Mouse (Mus musculus) urinary bladder, postnatal 0 days (tissue): Measurements from ENCODE around the gene Gm7137. TPM values are rescaled to one million over a fixed set of nuclear protein-coding genes. Genes with fewer than 3 reads are reported as not detected.

Experiments used
- polyA plus RNA-seq: library from polyadenylated mRNA; unstranded; fragments of >200 nt; fragmentation: Nextera tagmentation; extraction: Ambion mirVana; gene quantifications from 2 replicates; pipeline ENCODE4 v1.2.1, GENCODE M21; 2015

Gene Gm7137
- not detected in 2 replicates for polyA plus RNA-seq

DNA sequence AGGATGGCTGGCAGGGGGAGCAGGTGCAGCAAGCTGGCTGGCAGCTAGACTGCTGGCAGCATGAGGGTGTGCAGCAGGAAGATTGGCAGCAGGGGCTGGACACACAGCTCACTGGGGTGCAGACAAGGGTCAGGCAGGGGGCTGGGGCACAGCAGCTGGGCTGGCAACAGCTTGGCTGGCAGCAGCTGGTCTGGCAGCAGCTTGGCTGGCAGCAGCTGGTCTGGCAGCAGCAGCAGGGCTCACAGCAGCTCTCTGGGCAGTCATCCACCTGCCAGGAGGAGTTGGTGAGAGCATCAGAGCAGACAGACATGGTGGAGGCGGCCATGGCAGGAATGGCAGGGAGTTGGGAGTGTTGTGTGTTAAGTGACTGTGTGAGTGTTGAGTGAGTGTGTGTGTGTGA, at the start of gene Gm7137:
Gm7137 (minus strand) TSS at position 325 of the 400 bp plus-strand sequence.

GRCm38 (mm10) chr10:77835647-77836046, 47.6 kb upstream of the Gm7137 start, which contains the start of gene Krtap10-10:
Gene Krtap10-10 (plus strand): TSS chr10:77835947.

GRCm38 (mm10) chr10:77826951-77827350, 39.0 kb upstream of the Gm7137 start, which contains the start of gene Krtap10-4:
Gene Krtap10-4 (minus strand): TSS chr10:77827095.

GRCm38 (mm10) chr10:77814382-77814781, 26.4 kb upstream of the Gm7137 start, which contains the start of gene Gm2696:
Gene Gm2696 (plus strand): TSS chr10:77814682.

DNA sequence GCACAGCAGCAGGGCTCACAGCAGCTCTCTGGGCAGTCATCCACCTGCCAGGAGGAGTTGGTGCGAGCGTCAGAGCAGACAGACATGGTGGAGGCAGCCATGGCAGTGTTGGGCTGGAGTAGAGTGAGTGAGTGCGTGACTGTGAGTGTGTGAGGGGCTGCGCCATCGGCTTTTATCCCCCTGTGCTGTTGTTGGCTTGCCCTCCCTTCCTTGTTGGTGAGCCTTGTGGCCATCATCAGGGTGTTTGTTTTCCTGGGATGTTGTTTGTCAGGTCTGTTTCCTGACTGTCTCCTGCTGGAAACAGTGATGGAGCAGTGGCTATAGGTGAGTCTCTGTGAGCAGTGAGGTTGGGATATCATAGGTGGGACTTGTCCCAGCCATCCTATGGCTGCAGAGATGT, 23.7 kb upstream of the Gm7137 start, which contains the start of gene Gm9507:
Gm9507 (minus strand) TSS at position 101 of the 400 bp plus-strand sequence.

GRCm38 (mm10) chr10:77798921-77799508, 11.0 kb upstream of the Gm7137 start, which contains the start of gene Gm19668:
Gene Gm19668 (minus strand): TSS chr10:77799133.

GRCm38 (mm10) chr10:77794976-77795375, 7.0 kb upstream of the Gm7137 start, which contains the start of gene Gm9639:
Gene Gm9639 (minus strand): TSS chr10:77795076.

GRCm38 (mm10) chr10:77782442-77782841, 5.6 kb downstream of the Gm7137 start, which contains the start of gene Gm3250:
Gene Gm3250 (minus strand): TSS chr10:77782542.

GRCm38 (mm10) chr10:77776844-77777243, 11.2 kb downstream of the Gm7137 start, which contains the start of gene Gm7138:
Gene Gm7138 (minus strand): TSS chr10:77776944.

GRCm38 (mm10) chr10:77771225-77771624, 16.8 kb downstream of the Gm7137 start, which contains the start of gene Gm3238:
Gene Gm3238 (minus strand): TSS chr10:77771325.

DNA sequence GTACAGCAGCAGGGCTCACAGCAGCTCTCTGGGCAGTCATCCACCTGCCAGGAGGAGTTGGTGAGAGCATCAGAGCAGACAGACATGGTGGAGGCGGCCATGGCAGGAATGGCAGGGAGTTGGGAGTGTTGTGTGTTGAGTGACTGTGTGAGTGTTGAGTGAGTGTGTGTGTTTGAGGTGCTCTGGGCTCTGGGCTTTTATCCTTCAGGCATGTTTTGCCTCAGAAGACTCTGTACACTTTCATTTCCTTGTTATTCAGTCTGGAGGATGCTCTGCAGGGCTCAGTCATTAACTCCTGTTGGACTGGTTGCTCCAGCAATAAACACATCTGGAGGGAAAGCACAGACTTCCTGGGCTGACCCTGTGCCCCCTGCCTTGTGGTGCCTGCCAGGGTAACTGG, 28.4 kb downstream of the Gm7137 start, which contains the start of gene Gm3233:
Gm3233 (minus strand) TSS at position 101 of the 400 bp plus-strand sequence.

GRCm38 (mm10) chr10:77751254-77751653, 36.7 kb downstream of the Gm7137 start, which contains the start of gene Gm9736:
Gene Gm9736 (minus strand): TSS chr10:77751354.

DNA sequence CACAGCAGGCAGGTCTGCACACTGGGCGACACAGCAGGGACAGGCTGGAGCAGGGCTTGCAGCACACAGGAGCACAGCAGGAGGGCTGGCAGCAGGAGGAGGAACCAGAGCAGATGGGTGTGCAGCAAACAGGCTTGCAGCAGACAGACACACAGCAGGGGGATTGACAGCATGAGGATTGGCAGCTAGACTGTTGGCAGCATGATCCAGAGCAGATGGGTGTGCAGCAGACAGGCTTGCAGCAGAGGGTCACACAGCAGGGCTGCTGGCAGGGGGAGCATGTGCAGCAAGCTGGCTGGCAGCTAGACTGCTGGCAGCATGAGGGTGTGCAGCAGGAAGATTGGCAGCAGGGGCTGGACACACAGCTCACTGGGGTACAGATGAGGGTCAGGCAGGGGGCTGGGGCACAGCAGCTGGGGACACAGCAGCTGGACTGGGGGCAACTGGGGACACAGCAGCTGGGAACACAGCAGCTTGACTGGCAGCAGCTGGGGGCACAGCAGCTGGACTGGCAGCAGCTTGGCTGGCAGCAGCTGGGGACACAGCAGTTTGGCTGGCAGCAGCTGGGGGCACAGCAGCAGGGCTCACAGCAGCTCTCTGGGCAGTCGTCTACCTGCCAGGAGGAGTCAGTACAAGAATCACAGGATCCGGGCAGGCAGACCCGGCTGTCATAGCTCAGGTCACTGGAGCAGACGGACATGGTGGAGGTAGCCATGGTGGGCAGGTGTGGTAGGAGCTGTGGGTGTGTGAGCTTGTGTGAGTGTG, 45.9 kb downstream of the Gm7137 start, which contains the start of gene Gm18596:
Gm18596 (minus strand) TSS at position 715 of the 765 bp plus-strand sequence.

Other genes with a start within 250 kb of the Gm7137 start
- gene Pttg1ip, start 206.5 kb downstream of the Gm7137 start, polyA plus RNA-seq = 150 and 154 TPM in 2 replicates
- 184 and 190 TPM in 2 replicates for gene Sumo3, start 182.1 kb downstream of the Gm7137 start, polyA plus RNA-seq
- 5.7 and 21.3 TPM in 2 replicates for gene Gm49325, start 182.0 kb downstream of the Gm7137 start, polyA plus RNA-seq
- gene Ube2g2, start 165.9 kb downstream of the Gm7137 start, polyA plus RNA-seq = 59.0 and 62.6 TPM in 2 replicates
- 0.39 and 0.67 TPM in 2 replicates for gene Tspear, start 101.6 kb downstream of the Gm7137 start, polyA plus RNA-seq
- gene Gm19402, start 97.4 kb downstream of the Gm7137 start, polyA plus RNA-seq = not detected in 2 replicates
- gene Gm9508, start 91.0 kb downstream of the Gm7137 start, polyA plus RNA-seq = not detected in 2 replicates
- gene Gm10272, start 81.6 kb downstream of the Gm7137 start, polyA plus RNA-seq = not detected in 2 replicates
- not detected in 2 replicates for gene Gm10024, start 76.7 kb downstream of the Gm7137 start, polyA plus RNA-seq
- not detected in 2 replicates for gene Gm10142, start 72.4 kb downstream of the Gm7137 start, polyA plus RNA-seq
- gene Krtap12-1, start 67.6 kb downstream of the Gm7137 start, polyA plus RNA-seq = not detected in 2 replicates
- not detected in 2 replicates for gene Gm10100, start 61.7 kb downstream of the Gm7137 start, polyA plus RNA-seq
- gene Gm18596, start 45.6 kb downstream of the Gm7137 start, polyA plus RNA-seq = not detected in 2 replicates
- gene Gm9736, start 36.8 kb downstream of the Gm7137 start, polyA plus RNA-seq = not detected in 2 replicates
- gene Gm3233, start 28.5 kb downstream of the Gm7137 start, polyA plus RNA-seq = not detected in 2 replicates
- gene Gm3238, start 16.9 kb downstream of the Gm7137 start, polyA plus RNA-seq = not detected in 2 replicates
- gene Gm7138, start 11.3 kb downstream of the Gm7137 start, polyA plus RNA-seq = not detected in 2 replicates
- not detected in 2 replicates for gene Gm3250, start 5.7 kb downstream of the Gm7137 start, polyA plus RNA-seq
- not detected in 2 replicates for gene Gm9639, start 6.9 kb upstream of the Gm7137 start, polyA plus RNA-seq
- gene Gm19668, start 10.9 kb upstream of the Gm7137 start, polyA plus RNA-seq = not detected in 2 replicates
- gene Gm9507, start 23.6 kb upstream of the Gm7137 start, polyA plus RNA-seq = not detected in 2 replicates
- not detected in 2 replicates for gene Gm2696, start 26.5 kb upstream of the Gm7137 start, polyA plus RNA-seq
- gene Krtap10-4, start 38.9 kb upstream of the Gm7137 start, polyA plus RNA-seq = not detected in 2 replicates
- not detected in 2 replicates for gene Krtap10-10, start 47.7 kb upstream of the Gm7137 start, polyA plus RNA-seq
- gene Gm36176, start 58.6 kb upstream of the Gm7137 start, polyA plus RNA-seq = not detected in 2 replicates
- not detected in 2 replicates for gene Gm10318, start 64.7 kb upstream of the Gm7137 start, polyA plus RNA-seq
- gene Gm3285, start 73.8 kb upstream of the Gm7137 start, polyA plus RNA-seq = not detected in 2 replicates
- 7.1 and 7.6 TPM in 2 replicates for gene Lrrc3, start 114.3 kb upstream of the Gm7137 start, polyA plus RNA-seq
- 0.27 and 0.58 TPM in 2 replicates for gene Trpm2, start 182.4 kb upstream of the Gm7137 start, polyA plus RNA-seq
- 14.8 and 17.2 TPM in 2 replicates for gene 1810043G02Rik, start 190.3 kb upstream of the Gm7137 start, polyA plus RNA-seq
- 83.0 and 103 TPM in 2 replicates for gene Pfkl, start 221.9 kb upstream of the Gm7137 start, polyA plus RNA-seq